Mouse (Mus musculus): ENCODE results near the gene Vmn1r231. TPM values are rescaled to one million over a fixed set of nuclear protein-coding genes. Genes with fewer than 3 reads are reported as not detected.

Gene Vmn1r231
- not detected in 2 replicates for polyA plus RNA-seq (2012; ENCODE audit: low replicate concordance)

DNA sequence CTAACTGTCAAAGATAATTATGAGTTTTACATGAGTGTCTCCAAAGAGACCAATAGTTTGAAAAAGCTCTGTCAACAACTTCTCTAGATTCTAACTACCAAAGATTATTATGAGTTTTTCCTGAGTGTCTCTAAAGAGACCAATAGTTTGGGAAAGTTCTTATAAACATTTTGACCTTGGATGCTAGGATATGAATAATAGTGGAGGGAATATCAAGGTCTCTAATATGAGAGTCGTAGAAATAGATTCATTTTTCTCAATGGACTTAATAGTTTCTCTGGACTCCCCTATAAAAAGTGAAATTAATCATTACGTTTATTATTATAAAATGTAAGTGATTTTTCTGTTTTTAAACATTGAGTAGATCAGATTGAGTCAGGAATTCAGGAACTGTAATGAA, at the start of gene Vmn1r231:
Gene Vmn1r231, minus strand, starts transcription at position 101 of the 400 bp plus-strand sequence.

GRCm38 (mm10) chr17:20944985-20945891, 40.3 kb upstream of the Vmn1r231 start, which contains the start of gene Ppp2r1a:
TSS of gene Ppp2r1a (plus strand) at chr17:20945311.

DNA sequence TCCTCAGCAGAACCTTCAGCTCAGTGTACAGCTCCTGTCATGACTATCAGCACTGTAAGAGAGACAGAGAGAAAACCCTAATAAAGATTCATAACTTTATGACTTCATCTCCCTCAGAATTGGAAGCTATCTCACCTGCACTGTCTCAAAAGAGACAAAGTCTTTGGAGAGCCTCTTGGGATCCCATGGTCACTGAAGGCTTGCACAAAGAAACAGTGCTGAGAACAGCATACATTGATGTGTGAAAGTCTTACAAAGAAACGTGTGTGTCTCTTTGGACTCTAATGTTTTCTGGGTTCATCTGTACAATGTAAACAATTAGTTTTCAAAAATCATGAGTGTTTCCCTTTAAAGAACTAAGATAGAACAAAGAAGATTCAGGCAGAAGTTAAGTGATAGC, 14.7 kb upstream of the Vmn1r231 start, which contains the start of gene Vmn1r232:
Gene Vmn1r232, minus strand, starts transcription at position 101 of the 400 bp plus-strand sequence.

GRCm38 (mm10) chr17:20840144-20840543, 64.7 kb downstream of the Vmn1r231 start, which contains the start of gene Vmn1r230:
TSS of gene Vmn1r230 (plus strand) at chr17:20840444.

Other genes starting within 250 kb of the Vmn1r231 start
- not detected in 2 replicates for gene Vmn1r226, start 222.2 kb downstream of the Vmn1r231 start, polyA plus RNA-seq (2012; ENCODE audit: low replicate concordance)
- not detected in 2 replicates for gene Vmn1r227, start 175.2 kb downstream of the Vmn1r231 start, polyA plus RNA-seq (2012; ENCODE audit: low replicate concordance)
- not detected in 2 replicates for gene Vmn1r228, start 118.9 kb downstream of the Vmn1r231 start, polyA plus RNA-seq (2012; ENCODE audit: low replicate concordance)
- gene Vmn1r229, start 93.5 kb downstream of the Vmn1r231 start, polyA plus RNA-seq (2012; ENCODE audit: low replicate concordance): not detected in 2 replicates
- gene Vmn1r230, start 64.6 kb downstream of the Vmn1r231 start, polyA plus RNA-seq (2012; ENCODE audit: low replicate concordance): not detected in 2 replicates
- not detected in 2 replicates for gene Vmn1r232, start 14.6 kb upstream of the Vmn1r231 start, polyA plus RNA-seq (2012; ENCODE audit: low replicate concordance)
- 31.3 and 241 TPM in 2 replicates for gene Ppp2r1a, start 40.2 kb upstream of the Vmn1r231 start, polyA plus RNA-seq (2012; ENCODE audit: low replicate concordance)
- gene Vmn1r233, start 91.4 kb upstream of the Vmn1r231 start, polyA plus RNA-seq (2012; ENCODE audit: low replicate concordance): not detected in 2 replicates
- 0.38 and 1.3 TPM in 2 replicates for gene Zfp160, start 103.8 kb upstream of the Vmn1r231 start, polyA plus RNA-seq (2012; ENCODE audit: low replicate concordance)

All from leukemia stem cell, adult 10-12 weeks (primary cell).